Mouse (Mus musculus) ES-E14 (cell line): ENCODE measurements around the gene Ptpn22.

ENCODE experiments used
- HCFC1 ChIP-seq: IDR thresholded peaks from 2 replicates; pipeline ENCODE4 v1.6.1; 2012; ENCODE audit warnings: low read length, inconsistent platforms, borderline replicate concordance; ENCODE audit not compliant: insufficient read depth
- MAFK ChIP-seq: IDR thresholded peaks from 2 replicates; pipeline ENCODE4 v1.6.1; 2014; ENCODE audit warnings: mild to moderate bottlenecking, low read depth, low read length, inconsistent platforms; ENCODE audit not compliant: insufficient read depth
- ZC3H11A ChIP-seq: IDR thresholded peaks from 2 replicates; pipeline ENCODE4 v1.6.1; 2012; ENCODE audit warnings: low read depth, mild to moderate bottlenecking, inconsistent platforms, low read length, borderline replicate concordance
- ZNF384 ChIP-seq: IDR thresholded peaks from 2 replicates; pipeline ENCODE4 v1.6.1; 2012; ENCODE audit warnings: low read depth, low read length, inconsistent platforms

GRCm38 (mm10) chr3:103836453-103836852, 23.1 kb upstream of the Ptpn22 start:
- TF ChIP-seq ZC3H11A (no peak), ZNF384 (no peak), MAFK (no peak), HCFC1 (no peak)
